Mouse (Mus musculus) embryonic fibroblast, embryonic 13.5 days (primary cell): Measurements from ENCODE around the gene Vgll3.

Experiments used
- CTCF ChIP-seq: IDR thresholded peaks from 2 replicates; pipeline ENCODE4 v1.5.1; 2011; ENCODE audit warnings: mild to moderate bottlenecking, control low read depth, low read length, moderate library complexity, borderline replicate concordance; ENCODE audit not compliant: insufficient read depth
- POLR2A ChIP-seq: IDR thresholded peaks from 2 replicates; pipeline ENCODE4 v1.6.1; 2011; ENCODE audit warnings: low read depth, mild to moderate bottlenecking, control low read depth, low read length, moderate library complexity

DNA sequence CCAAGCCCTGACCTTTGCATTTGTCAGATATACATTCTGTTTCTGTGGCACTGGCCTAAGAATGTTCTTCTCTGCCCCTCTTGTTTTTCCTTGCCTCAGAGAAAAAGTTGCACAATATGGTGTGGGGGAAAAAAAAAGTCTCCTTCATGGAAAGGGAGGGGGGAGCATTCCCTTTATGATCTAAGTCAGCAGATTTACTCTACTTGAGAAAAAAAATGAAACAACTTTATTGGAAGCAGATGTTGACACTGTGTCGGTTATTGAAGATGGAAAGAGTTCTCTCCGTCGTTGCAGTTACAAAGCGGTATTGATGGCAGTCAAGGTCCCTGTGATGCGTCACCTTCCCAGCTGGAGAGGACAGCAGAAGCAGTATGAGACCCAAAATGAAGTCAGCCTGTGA is 49.4 kb downstream of the Vgll3 start:
- no peak for TF ChIP-seq CTCF
- TF ChIP-seq POLR2A: no peak
